Mouse (Mus musculus) lung, postnatal 0 days (tissue): ENCODE data around the gene Tfap2c.

Experiments
- CTCF ChIP-seq: IDR thresholded peaks from 2 replicates; pipeline ENCODE4 v1.5.1; 2016; ENCODE audit warnings: antibody characterized with exemption, mild to moderate bottlenecking
- EP300 ChIP-seq: IDR thresholded peaks from 2 replicates; pipeline ENCODE4 v1.6.1; 2016; ENCODE audit warnings: antibody characterized with exemption, mild to moderate bottlenecking, control low read depth

GRCm38 (mm10) chr2:172594326-172594725 is 44.9 kb downstream of the Tfap2c start:
- TF ChIP-seq EP300 (no peak), CTCF (no peak)
